Mouse (Mus musculus) erythroblast, embryonic 14.5 days (primary cell): ENCODE measurements around the gene Fam71f1.

ENCODE experiments used
- GATA1 ChIP-seq: IDR thresholded peaks from 2 replicates; pipeline ENCODE4 v1.6.1; 2012; ENCODE audit warnings: low read length, inconsistent platforms, mixed read lengths
- TAL1 ChIP-seq: IDR thresholded peaks from 3 replicates; pipeline ENCODE4 v1.6.1; 2012; ENCODE audit warnings: low read length, inconsistent platforms, mixed read lengths

DNA sequence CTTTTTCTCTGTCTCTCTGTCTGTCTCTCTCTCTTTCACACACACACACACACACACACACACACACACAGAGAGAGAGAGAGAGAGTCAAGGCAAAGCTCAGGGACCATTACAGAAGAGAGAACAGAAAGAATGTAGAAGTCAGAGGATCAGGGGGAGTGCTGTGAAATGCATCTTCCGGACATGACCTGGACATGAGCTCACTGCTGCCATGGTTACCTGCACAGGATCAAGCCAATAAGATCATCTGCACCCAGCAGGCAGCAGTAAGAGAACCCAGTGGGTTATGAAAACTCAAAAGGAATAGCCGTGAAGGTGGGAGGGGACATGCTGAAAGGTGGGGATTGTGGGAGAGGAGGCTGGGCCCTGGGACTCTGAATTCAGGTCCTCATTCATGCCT is 63.5 kb downstream of the Fam71f1 start:
- TF ChIP-seq TAL1, result no peak
- TF ChIP-seq GATA1, result no peak
